Mouse (Mus musculus): ENCODE data around the gene Chil1. TPM values are rescaled to one million over a fixed set of nuclear protein-coding genes. Genes with fewer than 3 reads are reported as not detected.
A peak's percentile ranks its signal among the peaks of the same experiment; 100 is the strongest.

Chil1 gene
- polyA plus RNA-seq, 1 experiment = 1,277 TPM

- WGBS = 70% methylated on average over 21 of the region's 21 CpGs
- Histone ChIP-seq H3K4me3 (replicated peaks; ENCODE audit: extremely low read depth, low read depth, low read length) (no peak overlapping the region), H3K4me1 (ENCODE audit: control insufficient read depth, insufficient read depth, low read length) (no peaks in the 10 kb centered on the region)
- DNase-seq = no peak
- TF ChIP-seq CTCF (IDR thresholded peaks at IDR 0.05; ENCODE audit: insufficient read depth, low read length) = no peak
- TF ChIP-seq POLR2A (IDR thresholded peaks at IDR 0.05; ENCODE audit: borderline replicate concordance, extremely low read depth, low read depth, low read length) = no peak
Observed at GRCm38 (mm10) chr1:134152626-134153590, 29.1 kb upstream of the Chil1 start.

GRCm38 (mm10) chr1:134154121-134154520 is 27.9 kb upstream of the Chil1 start:
- WGBS = 91% methylated on average over 3 of the region's 3 CpGs
- TF ChIP-seq POLR2A (IDR thresholded peaks at IDR 0.05; ENCODE audit: borderline replicate concordance, extremely low read depth, low read depth, low read length) (no peak), CTCF (IDR thresholded peaks at IDR 0.05; ENCODE audit: insufficient read depth, low read length) (no peak)
- Histone ChIP-seq H3K4me3 (replicated peaks; ENCODE audit: extremely low read depth, low read depth, low read length) (no peak overlapping the region), H3K4me1 (ENCODE audit: control insufficient read depth, insufficient read depth, low read length) (no peaks in the 10 kb centered on the region)
- no peak for DNase-seq

GRCm38 (mm10) chr1:134154655-134155054 is 27.3 kb upstream of the Chil1 start:
- no peak for DNase-seq
- no peaks in the 10 kb centered on the region for H3K4me1 ChIP-seq (ENCODE audit: control insufficient read depth, insufficient read depth, low read length)
- 55% methylated on average over 3 of the region's 3 CpGs for whole genome bisulfite sequencing
- no peak overlapping the region for H3K4me3 ChIP-seq (replicated peaks; ENCODE audit: extremely low read depth, low read depth, low read length)
- TF ChIP-seq CTCF (IDR thresholded peaks at IDR 0.05; ENCODE audit: insufficient read depth, low read length) = no peak
- TF ChIP-seq POLR2A (IDR thresholded peaks at IDR 0.05; ENCODE audit: borderline replicate concordance, extremely low read depth, low read depth, low read length) = no peak

GRCm38 (mm10) chr1:134160404-134160803 is 21.6 kb upstream of the Chil1 start:
- DNase-seq = no peak
- 77% methylated on average over 3 of the region's 3 CpGs for WGBS
- TF ChIP-seq POLR2A (IDR thresholded peaks at IDR 0.05; ENCODE audit: borderline replicate concordance, extremely low read depth, low read depth, low read length) = no peak
- no peak for TF ChIP-seq CTCF (IDR thresholded peaks at IDR 0.05; ENCODE audit: insufficient read depth, low read length)

GRCm38 (mm10) chr1:134161399-134161798 is 20.6 kb upstream of the Chil1 start:
- Histone ChIP-seq H3K4me3 (replicated peaks; ENCODE audit: extremely low read depth, low read depth, low read length) (no peak overlapping the region), H3K4me1 (ENCODE audit: control insufficient read depth, insufficient read depth, low read length) (no peaks in the 10 kb centered on the region)
- no peak for DNase-seq
- TF ChIP-seq POLR2A (IDR thresholded peaks at IDR 0.05; ENCODE audit: borderline replicate concordance, extremely low read depth, low read depth, low read length) (no peak), CTCF (IDR thresholded peaks at IDR 0.05; ENCODE audit: insufficient read depth, low read length) (no peak)
- WGBS = 79% methylated on average over 6 of the region's 6 CpGs

More at GRCm38 (mm10) chr1:134160404-134160803, 21.6 kb upstream of the Chil1 start:
- H3K4me3 ChIP-seq (replicated peaks; ENCODE audit: extremely low read depth, low read depth, low read length) = no peak overlapping the region
- no peaks in the 10 kb centered on the region for H3K4me1 ChIP-seq (ENCODE audit: control insufficient read depth, insufficient read depth, low read length)

GRCm38 (mm10) chr1:134162510-134163225 is 19.3 kb upstream of the Chil1 start:
- WGBS = 54% methylated on average over 6 of the region's 6 CpGs
- DNase-seq = no peak
- no peak overlapping the region for H3K4me3 ChIP-seq (replicated peaks; ENCODE audit: extremely low read depth, low read depth, low read length)
- TF ChIP-seq CTCF (IDR thresholded peaks at IDR 0.05; ENCODE audit: insufficient read depth, low read length) = no peak
- no peak for TF ChIP-seq POLR2A (IDR thresholded peaks at IDR 0.05; ENCODE audit: borderline replicate concordance, extremely low read depth, low read depth, low read length)
- H3K4me1 ChIP-seq (ENCODE audit: control insufficient read depth, insufficient read depth, low read length) = no peaks in the 10 kb centered on the region

GRCm38 (mm10) chr1:134163476-134163875 is 18.5 kb upstream of the Chil1 start:
- 80% methylated on average over 7 of the region's 7 CpGs for WGBS
- Histone ChIP-seq H3K4me3 (replicated peaks; ENCODE audit: extremely low read depth, low read depth, low read length) (no peak overlapping the region), H3K4me1 (ENCODE audit: control insufficient read depth, insufficient read depth, low read length) (no peaks in the 10 kb centered on the region)
- TF ChIP-seq POLR2A (IDR thresholded peaks at IDR 0.05; ENCODE audit: borderline replicate concordance, extremely low read depth, low read depth, low read length) (no peak), CTCF (IDR thresholded peaks at IDR 0.05; ENCODE audit: insufficient read depth, low read length) (no peak)
- DNase-seq = no peak

GRCm38 (mm10) chr1:134164454-134164853 is 17.5 kb upstream of the Chil1 start:
- whole genome bisulfite sequencing = 43% methylated on average over 4 of the region's 4 CpGs
- TF ChIP-seq CTCF (IDR thresholded peaks at IDR 0.05; ENCODE audit: insufficient read depth, low read length) (no peak), POLR2A (IDR thresholded peaks at IDR 0.05; ENCODE audit: borderline replicate concordance, extremely low read depth, low read depth, low read length) (peak; percentile 38; the same call in 1 of the 2 replicates)
- peak; percentile 66 for DNase-seq
- Histone ChIP-seq H3K4me3 (replicated peaks; ENCODE audit: extremely low read depth, low read depth, low read length) (no peak overlapping the region), H3K4me1 (ENCODE audit: control insufficient read depth, insufficient read depth, low read length) (no peaks in the 10 kb centered on the region)

GRCm38 (mm10) chr1:134166547-134166946 is 15.4 kb upstream of the Chil1 start:
- DNase-seq = no peak
- TF ChIP-seq CTCF (IDR thresholded peaks at IDR 0.05; ENCODE audit: insufficient read depth, low read length) (no peak), POLR2A (IDR thresholded peaks at IDR 0.05; ENCODE audit: borderline replicate concordance, extremely low read depth, low read depth, low read length) (no peak)
- WGBS = 91% methylated on average over 3 of the region's 3 CpGs
- no peaks in the 10 kb centered on the region for H3K4me1 ChIP-seq (ENCODE audit: control insufficient read depth, insufficient read depth, low read length)
- H3K4me3 ChIP-seq (replicated peaks; ENCODE audit: extremely low read depth, low read depth, low read length) = no peak overlapping the region
